Mouse (Mus musculus): ENCODE results near the gene Ccdc43. TPM values are rescaled to one million over a fixed set of nuclear protein-coding genes. Genes with fewer than 3 reads are reported as not detected.

Ccdc43 gene
- polyA plus RNA-seq, 1 experiment from 2014 or later = 20.4 TPM

DNA sequence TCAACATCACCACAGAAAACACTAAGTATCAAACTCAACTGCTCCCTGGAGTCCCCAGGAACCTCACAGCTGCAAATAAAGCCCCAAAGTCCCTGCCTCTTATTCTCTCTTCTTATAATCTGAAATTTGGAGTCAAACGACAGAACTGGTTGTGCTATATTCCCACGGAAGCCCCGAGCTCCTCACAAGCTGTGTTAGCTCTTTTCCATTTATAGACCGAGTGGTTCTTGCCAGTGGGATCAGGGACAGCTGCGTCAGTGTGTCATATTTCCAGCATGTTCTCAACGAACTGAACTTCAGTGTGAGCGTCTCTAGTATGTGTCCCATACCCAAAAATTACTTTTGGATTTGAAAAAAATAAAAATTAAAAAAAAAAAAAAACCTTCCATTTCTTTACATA lies 2.3 kb downstream of the Ccdc43 start:
- WGBS = 88% methylated on average over 7 of the region's 7 CpGs

DNA sequence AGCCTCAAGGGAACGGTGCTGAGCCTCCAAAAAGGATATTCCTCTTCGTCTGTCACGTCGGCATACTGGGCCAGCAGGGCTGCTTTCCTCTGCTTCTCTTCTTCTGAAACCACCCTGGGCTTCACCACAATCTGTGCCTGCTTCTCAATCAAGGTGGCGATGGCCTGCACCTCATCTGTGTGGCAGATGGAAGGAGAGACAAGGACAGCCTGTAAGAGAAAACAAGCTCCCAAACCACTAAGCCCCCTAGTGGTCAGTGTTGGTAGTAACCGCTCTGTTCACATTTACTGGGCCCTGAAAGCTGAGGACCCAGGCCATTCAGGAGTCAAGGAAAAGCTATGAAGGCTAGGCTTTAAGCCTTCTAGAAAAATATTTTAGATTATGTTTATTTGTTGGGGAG lies 7.4 kb downstream of the Ccdc43 start:
- peak; percentile 69 for DNase-seq (ENCODE audit: low spot score)
- ATAC-seq = no peak
- H3K9ac ChIP-seq (replicated peaks; ENCODE audit: low read depth) = no peak overlapping the region
- no peaks in the 10 kb centered on the region for H3K27me3 ChIP-seq (replicated peaks; ENCODE audit: insufficient read depth, low read length)
- no peak overlapping the region for H3K4me2 ChIP-seq (replicated peaks; ENCODE audit: low read depth, low read length)
- no peaks in the 10 kb centered on the region for H3K9me3 ChIP-seq (ENCODE audit: low read length)
- peaks cover 7% of the 10 kb centered on the region; the same call in 1 of the 2 replicates for H3K36me3 ChIP-seq (ENCODE audit: insufficient read depth, low read length)
- TF ChIP-seq EP300 (IDR thresholded peaks at IDR 0.05) = no peak
- peak; percentile 86 for TF ChIP-seq CTCF (IDR thresholded peaks at IDR 0.05)
- H3K27ac ChIP-seq (ENCODE audit: low read length) = no peak overlapping the region
- no peaks in the 10 kb centered on the region for H3K4me1 ChIP-seq (ENCODE audit: insufficient read depth, low read depth, low read length)
- no peak overlapping the region for H3K4me3 ChIP-seq (ENCODE audit: low read depth, low read length)
- WGBS = 64% methylated on average over 6 of the region's 6 CpGs

More for the DNA sequence above, 2.3 kb downstream of the Ccdc43 start:
- no peak overlapping the region for H3K4me2 ChIP-seq (replicated peaks; ENCODE audit: low read depth, low read length)
- no peak overlapping the region for H3K9ac ChIP-seq (replicated peaks; ENCODE audit: low read depth)
- no peaks in the 10 kb centered on the region for H3K36me3 ChIP-seq (ENCODE audit: insufficient read depth, low read length)
- TF ChIP-seq EP300 (IDR thresholded peaks at IDR 0.05) (no peak), CTCF (IDR thresholded peaks at IDR 0.05) (no peak)
- no peaks in the 10 kb centered on the region for H3K27me3 ChIP-seq (replicated peaks; ENCODE audit: insufficient read depth, low read length)
- peaks cover 4% of the 10 kb centered on the region; the same call in 1 of the 2 replicates for H3K4me1 ChIP-seq (ENCODE audit: insufficient read depth, low read depth, low read length)
- no peak overlapping the region for H3K4me3 ChIP-seq (ENCODE audit: low read depth, low read length)
- DNase-seq (ENCODE audit: low spot score) (no peak), ATAC-seq (no peak)
- H3K27ac ChIP-seq (ENCODE audit: low read length) = no peak overlapping the region
- no peaks in the 10 kb centered on the region for H3K9me3 ChIP-seq (ENCODE audit: low read length)

DNA sequence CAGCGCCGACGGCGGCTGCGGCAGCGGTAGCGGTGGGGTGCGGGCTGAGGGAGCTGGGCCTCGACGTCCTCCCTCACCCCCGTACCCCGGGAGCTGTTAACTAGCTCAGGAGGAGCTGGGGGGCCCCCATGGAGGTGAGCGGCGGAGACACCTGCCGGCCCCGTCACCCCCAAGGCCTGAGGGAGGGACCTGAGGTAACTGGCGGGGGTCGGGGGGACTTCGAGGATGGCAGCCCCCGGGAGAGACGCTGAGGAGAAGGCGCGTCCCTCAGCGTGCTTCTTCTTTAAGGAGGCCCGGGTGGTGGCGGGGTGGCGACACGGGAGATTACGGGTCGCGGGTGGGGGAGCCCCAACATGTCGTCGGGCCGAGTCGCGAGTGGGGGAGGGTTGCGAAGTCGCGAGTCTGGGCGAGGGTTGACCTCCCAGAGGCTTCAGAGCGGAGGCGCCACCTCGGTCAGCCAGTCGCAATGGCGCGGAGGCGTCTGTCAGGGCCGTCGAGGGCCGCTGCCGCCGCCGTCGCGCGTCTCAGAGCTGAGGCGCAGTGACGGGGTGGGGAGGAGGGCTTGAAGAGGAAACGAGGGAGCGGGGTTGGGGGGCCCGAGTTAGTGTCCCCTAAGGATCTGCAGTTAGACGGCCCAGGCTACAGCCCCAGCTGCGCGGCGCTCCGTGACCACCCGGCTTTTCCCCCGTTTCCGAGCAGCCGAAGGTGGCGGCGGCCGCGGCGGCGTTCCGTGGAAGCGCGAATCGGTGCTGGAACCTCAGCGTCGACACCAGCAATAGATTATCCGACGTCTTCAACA lies 31.7 kb downstream of the Ccdc43 start:
- Histone ChIP-seq H3K4me1 (ENCODE audit: insufficient read depth, low read depth, low read length) (no peaks in the 10 kb centered on the region), H3K27me3 (replicated peaks; ENCODE audit: insufficient read depth, low read length) (no peaks in the 10 kb centered on the region), H3K4me3 (ENCODE audit: low read depth, low read length) (no peak overlapping the region), H3K4me2 (replicated peaks; ENCODE audit: low read depth, low read length) (no peak overlapping the region), H3K27ac (ENCODE audit: low read length) (no peak overlapping the region), H3K9ac (replicated peaks; ENCODE audit: low read depth) (no peak overlapping the region), H3K36me3 (ENCODE audit: insufficient read depth, low read length) (no peaks in the 10 kb centered on the region), H3K9me3 (ENCODE audit: low read length) (no peaks in the 10 kb centered on the region)
- DNase-seq (ENCODE audit: low spot score) (no peak), ATAC-seq (no peak)
- TF ChIP-seq EP300 (IDR thresholded peaks at IDR 0.05) = no peak
- no peak for TF ChIP-seq CTCF (IDR thresholded peaks at IDR 0.05)
- 43% methylated on average over 64 of the region's 84 CpGs for WGBS

DNA sequence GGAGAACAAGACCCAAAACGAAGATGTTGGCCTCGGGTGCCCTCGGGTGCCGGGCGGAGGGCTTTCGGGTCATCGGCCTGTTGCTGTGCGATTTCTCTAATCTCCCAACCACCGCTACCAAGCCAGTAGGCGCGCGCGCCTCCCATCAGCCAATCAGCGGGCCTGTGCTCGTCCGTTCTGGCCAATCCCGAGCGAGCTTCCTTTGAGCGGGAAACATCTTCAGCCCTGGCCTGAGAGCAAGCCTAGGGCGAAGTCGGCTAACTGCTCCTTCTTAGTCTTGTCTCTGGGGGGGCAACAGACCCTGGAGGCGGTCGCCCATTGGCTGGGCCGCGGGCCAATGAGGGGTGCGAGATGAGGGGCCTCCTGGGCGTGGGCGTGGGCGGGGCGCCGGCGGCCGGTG lies 32.4 kb downstream of the Ccdc43 start:
- no peak overlapping the region for H3K9ac ChIP-seq (replicated peaks; ENCODE audit: low read depth)
- no peaks in the 10 kb centered on the region for H3K4me1 ChIP-seq (ENCODE audit: insufficient read depth, low read depth, low read length)
- H3K4me3 ChIP-seq (ENCODE audit: low read depth, low read length) = no peak overlapping the region
- no peak overlapping the region for H3K27ac ChIP-seq (ENCODE audit: low read length)
- no peak overlapping the region for H3K4me2 ChIP-seq (replicated peaks; ENCODE audit: low read depth, low read length)
- no peaks in the 10 kb centered on the region for H3K36me3 ChIP-seq (ENCODE audit: insufficient read depth, low read length)
- no peaks in the 10 kb centered on the region for H3K27me3 ChIP-seq (replicated peaks; ENCODE audit: insufficient read depth, low read length)
- DNase-seq (ENCODE audit: low spot score) (no peak), ATAC-seq (no peak)
- no peaks in the 10 kb centered on the region for H3K9me3 ChIP-seq (ENCODE audit: low read length)
- WGBS = 51% methylated on average over 25 of the region's 33 CpGs
- no peak for TF ChIP-seq CTCF (IDR thresholded peaks at IDR 0.05)
- no peak for TF ChIP-seq EP300 (IDR thresholded peaks at IDR 0.05)

DNA sequence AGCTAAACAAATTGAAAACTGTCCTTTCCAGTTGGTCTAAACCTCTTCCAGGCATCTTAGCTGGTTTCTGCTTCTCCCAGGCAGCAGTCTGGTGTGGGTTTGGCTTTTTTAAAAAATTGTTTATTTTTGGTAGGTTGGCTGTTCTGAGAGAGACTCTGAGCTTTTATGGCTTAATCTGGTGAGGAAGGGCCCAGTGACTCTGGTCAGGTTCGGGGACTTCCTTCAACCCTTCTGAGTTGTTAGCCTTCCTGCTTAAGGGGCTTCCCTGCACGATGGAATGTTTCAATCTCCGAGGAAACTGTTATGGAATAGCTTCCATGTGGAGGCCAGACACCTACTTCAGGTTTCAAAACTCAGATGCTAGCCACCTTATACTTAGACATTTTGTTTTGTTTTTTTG lies 34.2 kb downstream of the Ccdc43 start, which contains the start of gene Meioc:
Meioc (plus strand) TSS at position 301 of the 400 bp plus-strand sequence.
- TF ChIP-seq EP300 (IDR thresholded peaks at IDR 0.05) (no peak), CTCF (IDR thresholded peaks at IDR 0.05) (no peak)
- Histone ChIP-seq H3K9me3 (ENCODE audit: low read length) (no peaks in the 10 kb centered on the region), H3K27me3 (replicated peaks; ENCODE audit: insufficient read depth, low read length) (no peaks in the 10 kb centered on the region), H3K4me2 (replicated peaks; ENCODE audit: low read depth, low read length) (no peak within 1 kb of the TSS), H3K27ac (ENCODE audit: low read length) (no peak within 1 kb of the TSS), H3K4me1 (ENCODE audit: insufficient read depth, low read depth, low read length) (no peaks in the 10 kb centered on the region), H3K9ac (replicated peaks; ENCODE audit: low read depth) (no peak within 1 kb of the TSS), H3K4me3 (ENCODE audit: low read depth, low read length) (no peak within 1 kb of the TSS), H3K36me3 (ENCODE audit: insufficient read depth, low read length) (no peaks in the 10 kb centered on the region)
- DNase-seq (ENCODE audit: low spot score) = no peak
- ATAC-seq = no peak
- 43% methylated on average over 3 of the region's 3 CpGs for WGBS

DNA sequence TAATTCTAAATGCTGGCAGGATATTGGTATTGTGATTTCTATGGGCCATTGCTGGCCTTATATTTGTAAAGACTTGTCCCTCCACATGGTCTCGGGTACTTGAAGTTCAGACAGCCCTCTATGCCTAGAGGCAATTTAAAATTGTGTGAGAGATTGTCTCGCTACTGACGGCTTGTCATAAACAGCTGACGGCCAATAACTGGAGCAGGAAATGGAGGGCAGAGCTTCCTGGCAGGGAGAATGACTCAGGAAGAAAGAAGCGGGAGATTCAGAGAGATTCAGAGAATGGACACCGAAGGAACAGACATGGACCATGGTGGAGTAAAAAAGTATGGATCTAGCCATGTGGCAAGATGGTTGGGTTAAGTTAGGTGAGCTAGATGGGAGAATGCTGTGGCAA lies 40.7 kb downstream of the Ccdc43 start:
- Histone ChIP-seq H3K36me3 (ENCODE audit: insufficient read depth, low read length) (no peaks in the 10 kb centered on the region), H3K4me1 (ENCODE audit: insufficient read depth, low read depth, low read length) (no peaks in the 10 kb centered on the region), H3K4me2 (replicated peaks; ENCODE audit: low read depth, low read length) (no peak overlapping the region), H3K9me3 (ENCODE audit: low read length) (no peaks in the 10 kb centered on the region), H3K4me3 (ENCODE audit: low read depth, low read length) (no peak overlapping the region), H3K27ac (ENCODE audit: low read length) (no peak overlapping the region), H3K27me3 (replicated peaks; ENCODE audit: insufficient read depth, low read length) (no peaks in the 10 kb centered on the region), H3K9ac (replicated peaks; ENCODE audit: low read depth) (no peak overlapping the region)
- DNase-seq (ENCODE audit: low spot score) (no peak), ATAC-seq (no peak)
- 30% methylated on average over 6 of the region's 6 CpGs for WGBS
- TF ChIP-seq CTCF (IDR thresholded peaks at IDR 0.05) = no peak
- TF ChIP-seq EP300 (IDR thresholded peaks at IDR 0.05) = no peak
